Mouse (Mus musculus): ENCODE measurements around the gene Spty2d1.
A peak's percentile ranks its signal among the peaks of the same experiment; 100 is the strongest.
"Not testable (repeated sequence)": the region's sequence is repeated elsewhere in the genome, so short reads cannot be mapped to it uniquely, and the experiment has no call there.

The Spty2d1 gene

DNA sequence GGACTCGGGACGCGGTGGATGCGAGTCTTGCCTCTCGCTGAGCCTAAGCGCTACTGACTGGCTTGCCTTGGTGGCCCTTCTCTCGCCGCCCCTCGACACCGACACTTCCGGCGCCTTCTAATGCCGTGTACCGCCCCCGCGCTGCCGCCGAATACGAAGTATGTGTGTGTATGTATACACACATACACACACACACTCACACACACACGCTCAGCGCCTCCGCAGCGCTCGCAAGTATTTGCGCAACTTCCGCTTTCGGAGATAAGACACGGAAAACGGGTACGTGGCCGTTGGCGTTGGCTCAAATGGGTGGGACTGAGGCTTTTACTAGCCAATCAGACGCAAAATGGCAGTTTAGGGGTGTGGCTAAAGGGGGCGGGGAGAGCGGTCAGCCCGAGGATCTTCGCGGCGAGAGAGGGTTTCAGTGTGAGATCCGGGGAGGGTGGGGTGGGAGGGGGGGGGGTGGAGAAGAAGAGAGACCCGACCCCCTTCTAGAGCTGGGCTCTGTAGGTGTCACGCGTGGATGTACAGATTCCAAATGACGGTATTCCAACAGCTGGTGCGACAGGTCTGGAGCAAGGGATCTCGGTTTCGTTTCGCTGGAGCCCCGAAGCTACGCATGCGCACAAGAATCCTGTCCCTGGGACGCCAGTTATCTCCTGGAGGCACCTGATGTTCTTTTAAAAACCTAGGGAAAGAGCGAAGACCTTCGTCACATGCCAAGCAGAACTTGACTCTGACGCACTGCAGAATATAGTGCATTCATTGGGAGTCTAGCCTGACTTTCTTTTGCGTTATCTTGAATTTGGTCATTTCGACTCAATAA lies at the start of gene Spty2d1:
Gene Spty2d1, minus strand, starts transcription at position 244 of the 826 bp plus-strand sequence.
- peak; percentile 98 to 99 for DNase-seq (ENCODE audit: low read depth in 1 of 2, low spot score in 2 of 2)

DNA sequence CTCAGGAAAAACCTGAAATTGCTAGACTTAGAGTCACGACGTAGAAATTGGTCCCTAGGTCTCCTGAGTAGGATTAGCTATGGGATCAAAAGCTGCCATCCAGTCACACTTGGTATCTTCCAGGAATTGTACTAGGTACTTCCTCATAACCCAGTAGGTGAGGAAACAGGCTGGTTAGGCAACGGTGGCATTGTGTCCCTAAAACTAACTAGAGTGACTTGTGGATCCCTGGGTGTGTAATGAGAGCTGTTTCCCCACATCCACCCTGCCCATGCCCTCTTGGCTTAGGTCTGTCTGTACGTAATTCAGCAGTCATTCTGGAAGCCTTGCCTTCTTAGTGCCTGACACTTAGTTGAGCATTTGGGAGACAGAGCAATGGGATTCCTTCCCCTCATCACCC lies 48.1 kb upstream of the Spty2d1 start:
- DNase-seq (ENCODE audit: low read depth in 1 of 2, low spot score in 2 of 2): peak in 1 of 2 experiments; percentile 21

DNA sequence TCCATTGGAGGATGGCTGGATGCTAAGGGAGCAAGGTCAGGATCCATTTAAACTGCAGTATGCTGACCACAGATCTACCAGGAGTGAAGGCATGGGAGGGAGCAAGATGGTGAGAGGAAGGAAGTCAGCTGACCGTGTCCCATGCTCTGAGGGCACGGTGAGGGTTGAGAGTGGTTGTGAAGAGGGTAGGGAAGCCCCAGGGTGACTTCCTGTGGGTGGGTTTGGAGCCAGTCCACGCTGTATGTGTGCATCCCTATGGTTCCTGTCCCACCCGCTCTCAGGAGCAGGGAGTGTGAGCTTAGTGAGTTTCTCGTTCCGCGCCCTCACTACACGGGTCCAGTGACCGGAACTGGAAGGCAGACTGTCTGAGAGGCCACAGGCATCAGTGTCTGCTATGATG lies 47.5 kb upstream of the Spty2d1 start:
- peak; percentile 40 to 60 for DNase-seq (ENCODE audit: low read depth in 1 of 2, low spot score in 2 of 2)

DNA sequence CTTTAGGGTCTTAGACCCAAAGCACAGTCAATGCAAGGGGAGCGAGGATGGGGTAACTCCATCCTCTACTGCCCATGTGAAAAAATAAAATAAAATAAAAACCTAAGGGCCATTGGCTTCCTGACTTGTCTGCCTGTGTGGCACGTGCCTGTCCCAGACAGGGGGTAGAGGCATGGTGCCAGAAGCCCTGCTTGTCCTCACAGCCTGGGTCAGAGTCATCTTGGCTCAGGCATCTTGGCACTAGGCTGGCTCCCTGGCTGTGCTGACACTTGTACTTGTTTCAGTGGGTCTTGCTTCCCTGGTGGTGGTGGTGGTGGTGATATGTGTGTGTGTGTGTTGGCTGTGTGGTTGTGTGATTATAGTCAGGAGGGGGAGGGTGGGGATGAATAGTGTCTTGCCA lies 46.5 kb upstream of the Spty2d1 start:
- no peak for DNase-seq (ENCODE audit: low read depth in 1 of 2, low spot score in 2 of 2)

DNA sequence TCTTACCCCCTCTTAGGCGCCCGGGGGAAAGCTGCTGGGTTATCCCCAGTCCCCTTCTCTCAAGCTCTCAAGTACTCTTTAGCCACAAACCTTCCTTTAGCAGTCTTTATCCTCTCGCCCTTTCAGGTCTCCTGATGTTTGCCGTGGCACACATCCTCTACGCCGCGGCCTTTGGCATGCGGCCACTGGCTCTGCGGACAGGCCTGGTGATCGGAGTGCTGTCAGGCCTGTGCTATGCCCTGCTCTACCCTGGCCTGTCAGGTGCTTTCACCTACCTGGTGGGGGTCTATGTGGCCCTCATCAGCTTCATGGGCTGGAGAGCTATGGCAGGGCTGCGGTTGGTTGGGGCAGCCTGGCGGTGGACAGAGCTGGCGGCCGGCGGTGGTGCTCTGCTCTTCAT lies 45.1 kb upstream of the Spty2d1 start:
- no peak for DNase-seq (ENCODE audit: low read depth in 1 of 2, low spot score in 2 of 2)

DNA sequence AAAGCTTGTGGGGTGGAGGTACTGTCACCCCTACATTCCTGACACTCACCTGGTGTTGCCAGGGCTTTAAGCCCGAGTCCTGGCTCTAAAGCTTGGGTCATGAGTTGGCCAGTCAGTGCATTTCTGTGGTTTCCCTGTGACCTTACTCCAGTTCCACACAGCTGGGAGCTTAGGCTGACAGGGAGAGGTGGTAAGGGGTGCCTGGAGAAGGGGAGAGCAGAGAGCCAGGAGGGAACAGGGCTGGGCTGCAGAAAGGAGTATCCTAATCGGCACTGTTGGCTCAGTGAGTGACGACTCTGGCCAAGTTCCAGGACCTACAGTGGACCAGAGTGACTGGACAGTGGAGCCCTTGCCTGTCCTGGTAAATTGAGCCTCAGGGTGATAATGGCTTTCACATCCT lies 44.1 kb upstream of the Spty2d1 start:
- no peak for DNase-seq (ENCODE audit: low read depth in 1 of 2, low spot score in 2 of 2)

DNA sequence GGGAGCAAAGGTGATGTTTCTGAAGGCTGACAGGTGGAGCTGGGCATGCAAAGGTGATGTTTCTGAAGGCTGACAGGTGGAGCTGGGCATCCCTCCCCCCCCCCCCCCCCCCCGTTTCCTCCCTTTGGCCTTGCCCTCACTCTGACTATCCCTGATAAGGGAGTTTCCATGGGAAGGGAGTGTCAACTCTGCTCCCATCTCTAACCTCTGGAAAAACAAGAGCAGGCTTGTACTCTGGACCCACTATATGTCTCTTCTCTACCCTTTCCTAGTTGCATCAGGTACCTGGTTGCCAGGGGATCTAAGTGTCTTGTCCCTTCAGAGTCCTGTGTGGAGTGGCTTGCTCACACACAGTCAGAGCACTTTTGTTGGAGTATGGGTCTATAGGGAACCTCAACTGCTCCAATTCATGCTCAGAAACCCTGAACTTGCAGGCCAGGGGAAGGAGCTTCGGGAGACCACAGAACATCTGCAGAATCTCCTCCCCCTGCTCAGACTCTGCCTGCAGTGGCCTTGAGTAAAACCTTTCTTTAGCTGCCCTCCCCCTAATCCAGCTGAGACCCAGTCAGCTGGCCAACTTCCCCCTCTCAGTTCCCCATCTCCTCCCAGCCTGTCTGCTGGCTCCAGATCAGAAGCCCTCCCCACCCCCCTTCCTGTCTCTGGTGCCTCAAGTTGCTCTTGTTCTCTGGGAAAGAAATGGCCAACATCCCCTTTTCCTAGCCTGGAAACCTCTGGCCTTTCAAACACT lies 43.4 kb upstream of the Spty2d1 start:
- DNase-seq (ENCODE audit: low read depth in 1 of 2, low spot score in 2 of 2): peak; percentile 52 to 73

DNA sequence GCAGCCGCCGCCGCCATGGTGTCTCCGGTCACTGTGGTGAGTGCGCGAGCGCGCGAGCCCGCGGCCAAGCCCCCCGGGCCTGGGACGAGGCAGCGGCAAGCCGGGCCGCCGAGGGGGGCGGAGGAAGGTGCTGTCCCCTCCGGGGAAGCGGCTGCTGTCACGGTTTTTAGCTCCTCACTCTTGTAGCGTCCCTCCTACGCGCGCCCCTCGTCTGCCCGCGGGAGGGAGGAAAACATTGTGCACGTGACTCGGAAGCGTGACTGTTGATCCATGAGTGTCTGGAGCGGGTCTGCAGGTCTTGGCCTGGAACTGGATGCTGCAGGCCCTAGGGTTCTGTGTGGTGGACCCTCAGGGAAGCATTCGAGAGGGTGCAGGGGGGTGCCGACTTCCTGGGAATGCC lies 42.6 kb upstream of the Spty2d1 start:
- no peak for DNase-seq (ENCODE audit: low read depth in 1 of 2, low spot score in 2 of 2)

DNA sequence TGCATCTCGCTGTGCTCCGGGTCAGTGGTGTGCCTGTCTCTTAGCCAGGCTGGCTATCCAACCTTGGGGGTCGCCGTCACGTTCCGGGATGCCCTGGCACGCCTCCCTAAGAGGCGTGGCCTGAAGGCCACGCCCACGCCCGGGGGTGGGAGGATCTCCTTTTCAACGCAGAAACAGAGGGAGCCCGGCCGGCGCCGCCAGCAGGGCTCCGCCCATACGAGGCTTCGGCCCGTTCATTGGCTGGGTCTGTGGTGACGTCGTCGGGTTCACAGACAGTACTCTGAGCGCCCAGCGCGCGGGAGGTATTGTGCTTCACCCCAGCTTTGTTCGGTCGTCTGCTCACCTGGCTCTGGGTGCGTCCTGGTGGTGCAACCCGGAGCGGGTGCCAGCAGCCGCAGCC lies 42.2 kb upstream of the Spty2d1 start, which contains the start of gene Tmem86a:
Gene Tmem86a, plus strand, starts transcription at position 236 of the 400 bp plus-strand sequence.
- peak; percentile 77 to 89 for DNase-seq (ENCODE audit: low read depth in 1 of 2, low spot score in 2 of 2)

DNA sequence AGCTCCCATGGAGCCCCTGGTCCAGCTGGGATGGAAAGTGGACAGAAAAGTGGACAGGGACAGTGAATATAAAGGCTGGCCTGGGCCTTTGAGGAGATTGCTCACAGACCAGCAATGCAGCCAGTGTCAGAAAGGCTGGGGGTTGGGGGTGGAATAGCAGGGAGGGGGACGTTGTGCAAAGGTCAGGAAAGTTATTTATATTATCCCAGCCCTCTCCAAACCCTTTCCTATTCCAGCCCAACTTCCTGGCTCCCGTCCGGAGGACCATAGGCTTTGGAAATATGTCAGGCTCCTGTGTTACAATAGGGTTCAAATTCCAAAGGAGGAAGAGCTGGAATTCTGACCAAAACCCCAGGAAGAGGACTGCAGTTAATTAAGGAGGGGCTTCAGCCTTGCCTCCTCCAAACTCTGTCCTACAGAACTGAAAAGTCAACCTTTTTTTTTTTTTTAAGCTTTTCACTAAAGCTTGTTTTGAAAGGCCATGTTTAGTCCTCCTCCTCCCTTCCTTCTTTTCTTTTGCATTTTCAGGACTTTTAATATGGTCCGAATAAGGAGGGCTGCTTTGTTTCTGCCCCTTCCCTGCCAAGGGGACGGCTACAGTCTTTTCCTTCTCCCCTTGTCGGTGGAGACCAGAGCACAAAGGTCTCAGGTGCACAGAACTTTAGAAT lies 34.7 kb upstream of the Spty2d1 start:
- DNase-seq (ENCODE audit: low read depth in 1 of 2, low spot score in 2 of 2): no peak

DNA sequence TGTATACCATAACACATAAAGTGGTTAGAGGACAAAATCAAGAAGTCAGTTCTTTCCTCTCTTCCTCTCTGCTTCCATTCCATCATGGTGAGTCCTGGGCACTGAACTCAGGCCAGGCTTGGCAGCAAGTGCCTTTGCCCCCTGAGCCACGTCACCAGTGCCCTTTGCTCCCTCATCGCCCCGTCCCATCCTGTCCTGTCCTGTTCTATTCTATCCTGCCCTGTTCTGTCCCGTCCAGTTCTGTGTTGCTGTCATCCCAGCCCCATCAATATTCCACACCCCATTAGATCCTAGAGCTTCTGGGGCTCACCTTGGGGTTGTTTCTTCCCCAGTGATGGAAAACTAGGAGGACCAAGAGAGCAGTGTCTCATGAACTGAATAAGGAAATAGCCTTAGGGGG lies 33.9 kb upstream of the Spty2d1 start:
- no peak for DNase-seq (ENCODE audit: low read depth in 1 of 2, low spot score in 2 of 2)

DNA sequence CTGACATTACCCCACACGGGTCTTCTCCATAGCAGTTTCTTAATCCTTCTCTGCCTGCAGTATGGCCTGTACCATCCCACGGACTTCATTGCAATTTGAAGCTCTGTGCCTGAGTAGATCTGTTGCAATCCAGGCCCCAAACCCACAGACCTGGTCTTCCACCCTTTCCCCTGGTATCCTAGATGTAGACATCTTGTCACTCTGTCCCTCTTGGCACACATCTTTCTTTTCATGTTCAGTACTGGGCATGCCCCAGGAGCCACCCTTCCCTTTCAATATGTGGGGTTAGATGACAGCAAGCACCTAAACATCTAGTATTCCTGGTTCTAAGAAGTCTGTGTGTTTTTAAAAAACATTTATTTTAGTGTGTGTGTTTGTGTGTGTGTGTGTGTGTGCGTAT lies 33.5 kb upstream of the Spty2d1 start:
- no peak for DNase-seq (ENCODE audit: low read depth in 1 of 2, low spot score in 2 of 2)

DNA sequence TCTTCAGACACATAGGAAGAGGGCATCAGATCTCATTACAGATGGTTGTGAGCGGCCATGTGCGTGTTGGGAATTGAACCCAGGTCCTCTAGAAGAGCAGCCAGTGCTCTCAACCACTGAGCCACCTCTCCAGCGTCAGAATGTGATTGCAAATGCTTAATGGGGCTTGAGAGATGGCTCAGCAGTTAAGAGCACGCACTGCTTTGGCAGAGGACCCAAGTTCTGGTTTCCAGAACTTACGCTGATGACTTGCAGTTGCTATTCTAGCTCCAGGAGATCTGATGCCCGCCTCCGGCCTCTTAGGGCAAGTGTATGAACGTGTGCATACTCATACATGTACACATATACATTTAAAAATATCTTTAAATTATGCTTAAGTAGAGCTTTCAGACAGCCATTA lies 27.2 kb upstream of the Spty2d1 start:
- no peak for DNase-seq (ENCODE audit: low read depth in 1 of 2, low spot score in 2 of 2)

DNA sequence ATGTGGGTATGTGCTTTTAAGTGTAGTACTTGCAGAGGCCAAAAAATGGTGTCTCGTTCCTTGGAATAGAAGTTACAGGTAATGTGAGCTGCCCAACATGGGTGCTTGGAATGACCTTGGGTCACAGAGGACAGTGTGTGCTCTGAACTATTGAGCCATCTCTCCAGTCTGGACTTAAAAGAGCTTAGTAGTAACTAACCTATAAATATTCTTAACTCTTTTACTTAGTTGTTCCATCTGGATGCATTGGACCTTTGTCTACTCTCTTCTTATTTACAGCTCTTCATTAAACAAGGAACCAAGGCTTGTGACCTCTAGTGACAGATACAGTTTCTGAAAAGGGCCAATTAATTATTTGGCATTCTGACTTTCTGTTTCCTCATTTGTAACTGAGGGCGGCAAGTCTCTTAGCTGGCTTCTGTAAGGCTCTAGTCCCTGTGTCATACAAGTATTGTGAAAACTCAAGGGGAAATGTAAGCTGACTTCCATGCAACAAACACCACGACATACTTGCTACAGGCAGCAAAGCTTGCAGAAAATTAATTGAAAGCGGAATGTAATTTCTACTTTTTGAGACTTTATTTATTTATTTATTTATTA lies 26.7 kb upstream of the Spty2d1 start:
- no peak for DNase-seq (ENCODE audit: low read depth in 1 of 2, low spot score in 2 of 2)

DNA sequence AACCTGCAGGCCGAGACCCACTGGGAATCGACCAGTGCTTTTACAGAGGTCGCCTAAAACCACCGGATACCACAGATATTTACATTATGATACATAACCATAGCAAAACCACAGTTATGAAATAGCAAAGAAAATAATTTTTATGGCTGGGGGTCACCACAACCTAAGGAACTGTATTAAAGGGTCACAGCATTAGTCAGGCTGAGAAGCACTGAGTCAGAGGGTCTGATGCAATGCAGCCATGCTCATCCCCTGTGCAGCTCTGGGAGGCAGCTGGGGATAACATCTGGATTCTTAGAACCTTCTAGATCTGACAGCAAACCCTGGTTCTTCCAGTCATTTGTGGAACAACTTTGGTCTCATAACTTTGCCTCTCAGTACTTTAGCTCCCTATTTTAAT lies 23.2 kb upstream of the Spty2d1 start:
- no peak for DNase-seq (ENCODE audit: low read depth in 1 of 2, low spot score in 2 of 2)

DNA sequence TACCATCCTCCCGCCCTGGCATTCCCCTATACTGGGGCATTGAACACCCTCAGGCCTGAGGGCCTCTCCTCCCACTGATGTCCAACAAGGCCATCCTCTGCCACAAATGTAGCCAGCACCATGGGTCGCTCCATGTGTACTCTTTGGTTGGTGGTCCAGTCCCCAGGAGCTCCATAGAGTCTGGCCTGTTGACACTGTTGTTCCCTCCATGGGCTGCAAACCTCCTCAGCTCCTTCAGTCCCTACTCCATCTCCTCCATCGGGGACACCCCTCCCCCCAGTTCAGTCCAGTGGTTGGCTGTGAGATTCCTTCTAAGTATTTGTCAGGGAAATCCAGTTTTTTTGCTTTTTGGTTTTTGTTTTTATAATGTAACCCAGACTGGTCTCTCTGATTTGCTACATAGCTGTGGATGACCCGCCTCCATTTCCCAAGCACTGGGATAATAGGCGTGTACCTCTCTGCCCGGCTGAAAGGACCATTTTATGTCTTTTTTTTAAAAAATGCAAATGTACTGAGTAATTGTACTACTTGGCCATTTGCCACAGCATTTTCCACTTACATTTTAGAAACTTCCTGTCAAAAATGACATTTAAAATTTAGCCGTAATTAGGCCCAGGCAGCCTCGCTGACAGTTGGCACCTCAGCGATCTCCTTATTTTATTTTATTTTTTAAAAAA lies 22.4 kb upstream of the Spty2d1 start:
- DNase-seq (ENCODE audit: low read depth in 1 of 2, low spot score in 2 of 2): no peak

DNA sequence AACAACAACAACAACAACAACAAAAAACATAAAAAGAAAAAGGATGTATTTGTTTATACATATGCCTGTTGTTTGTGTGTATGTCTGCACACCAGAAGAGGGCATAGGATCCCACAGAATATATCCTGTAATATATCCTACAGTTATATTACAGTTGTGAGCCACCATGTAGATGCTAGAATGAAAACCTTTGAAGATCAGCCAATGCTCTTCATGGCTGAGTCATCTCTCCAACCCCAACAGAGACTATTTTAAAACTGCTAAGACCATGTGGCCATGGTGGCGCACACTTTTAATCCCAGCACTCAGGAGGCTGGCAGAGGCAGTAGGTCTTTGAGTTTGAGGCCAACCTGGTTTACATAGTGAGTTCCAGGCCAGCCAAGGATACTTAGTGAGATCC lies 19.3 kb upstream of the Spty2d1 start:
- no peak for DNase-seq (ENCODE audit: low read depth in 1 of 2, low spot score in 2 of 2)

DNA sequence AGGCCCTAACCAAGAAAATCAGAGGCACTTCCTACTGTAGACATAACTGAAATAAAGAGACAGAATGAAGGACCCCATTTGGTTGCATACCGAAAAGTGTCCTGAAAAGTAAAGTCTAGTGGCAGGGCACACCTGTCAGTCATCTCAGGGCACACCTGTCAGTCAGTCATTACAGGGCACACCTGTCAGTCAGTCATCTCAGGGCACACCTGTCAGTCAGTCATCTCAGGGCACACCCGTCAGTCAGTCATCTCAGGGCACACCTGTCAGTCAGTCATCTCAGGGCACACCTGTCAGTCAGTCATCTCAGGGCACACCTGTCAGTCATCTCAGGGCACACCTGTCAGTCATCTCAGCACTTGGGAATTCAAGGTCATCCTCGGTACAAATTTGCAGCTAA lies 18.7 kb upstream of the Spty2d1 start:
- DNase-seq (ENCODE audit: low read depth in 1 of 2, low spot score in 2 of 2): not testable (repeated sequence)

DNA sequence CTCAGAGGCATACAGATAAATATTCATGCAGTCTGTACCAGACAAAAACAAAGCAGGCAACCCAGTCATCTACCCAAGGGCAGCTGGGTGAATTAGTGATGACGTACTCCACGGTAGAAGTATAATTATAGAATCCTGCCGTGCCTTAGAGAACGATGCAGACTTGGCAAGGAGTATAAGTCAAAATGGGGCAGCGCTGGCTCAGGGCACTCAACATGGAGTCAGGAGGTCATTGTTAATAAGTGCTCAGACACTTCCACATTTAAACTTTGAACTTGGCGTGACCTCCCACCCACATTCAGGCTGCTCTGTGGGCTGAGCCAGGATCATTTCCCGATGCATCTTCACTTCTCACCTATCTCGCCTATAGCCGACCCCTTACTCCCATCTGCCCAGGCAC lies 17.2 kb upstream of the Spty2d1 start:
- DNase-seq (ENCODE audit: low read depth in 1 of 2, low spot score in 2 of 2): no peak

DNA sequence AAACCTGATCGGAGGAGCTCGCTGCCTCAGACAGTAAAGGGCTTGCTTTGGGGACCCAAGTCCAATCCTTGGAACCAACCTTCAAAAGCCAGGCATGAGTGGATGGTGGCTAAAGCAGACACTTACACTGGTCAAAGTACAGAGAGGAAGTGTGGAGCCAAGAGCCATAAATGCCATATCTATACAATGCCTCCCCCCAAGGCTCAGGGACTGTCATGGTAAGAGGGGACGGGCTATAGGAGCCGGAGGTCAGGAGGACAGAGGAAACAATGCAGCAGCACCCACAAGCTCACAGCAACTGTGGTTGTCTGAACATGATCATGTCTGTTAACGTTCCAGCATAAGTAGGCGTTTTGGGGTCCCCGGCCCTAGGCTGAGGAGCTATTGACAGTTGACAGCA lies 16.2 kb upstream of the Spty2d1 start:
- no peak for DNase-seq (ENCODE audit: low read depth in 1 of 2, low spot score in 2 of 2)

DNA sequence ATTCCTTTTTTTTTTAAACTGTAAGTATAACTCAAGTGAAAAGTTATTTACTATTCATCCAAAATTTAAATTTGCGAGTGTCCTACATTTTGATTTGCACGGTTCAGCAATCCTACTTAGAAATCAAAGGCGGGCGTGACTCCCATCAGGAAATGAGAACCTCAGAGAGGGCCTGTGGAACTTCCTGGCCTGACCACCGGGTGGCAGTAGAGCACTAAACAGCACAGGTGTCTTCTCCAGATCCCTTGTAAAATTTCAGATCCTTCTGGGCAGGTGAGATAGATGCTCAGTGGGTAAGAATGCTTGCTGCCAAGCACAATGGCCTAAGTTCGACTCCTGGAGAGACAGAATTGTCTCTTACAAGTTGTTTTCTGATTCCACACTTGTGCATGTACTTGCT lies 15.3 kb upstream of the Spty2d1 start:
- DNase-seq (ENCODE audit: low read depth in 1 of 2, low spot score in 2 of 2): peak; percentile 62 to 84
